Mouse (Mus musculus) frontal cortex, postnatal 10 days (tissue): ENCODE data around the gene Gm29564.
"Not testable (repeated sequence)": the region's sequence is repeated elsewhere in the genome, so short reads cannot be mapped to it uniquely, and the experiment has no call there.

Experiments
- DNase-seq, 2 experiments: peaks; one replicate each; pipeline ENCODE4 v3.0.0; 2022; ENCODE audit warnings: low spot score in 2 of 2, mixed read lengths in 1 of 2

Gene Gm29564

GRCm38 (mm10) chrY:78212693-78213092 is at the start of gene Gm29564:
Gm29564 (plus strand) TSS chrY:78212993.
- not testable (repeated sequence) for DNase-seq
